Mouse (Mus musculus) limb, embryonic 13.5 days (tissue): Measurements from ENCODE around the gene Olfr1383. TPM values are rescaled to one million over a fixed set of nuclear protein-coding genes. Genes with fewer than 3 reads are reported as not detected.
"Not testable (repeated sequence)": the region's sequence is repeated elsewhere in the genome, so short reads cannot be mapped to it uniquely, and the experiment has no call there.

ENCODE experiments used
- ATAC-seq: fragments of 200-750 bp; cut with Nextera tagmentation; 2 replicates; pipeline ENCODE4 v1.8.0; 2017; ENCODE audit warnings: low read depth, moderate number of reproducible peaks, moderate TSS enrichment; ENCODE audit not compliant: low FRiP score
- H3K27ac ChIP-seq: fragments of 300-500 bp; sonication (generic); 2 replicates; pipeline ENCODE4 v1.5.1; 2015; ENCODE audit warnings: inconsistent platforms, mild to moderate bottlenecking, moderate library complexity
- H3K27me3 ChIP-seq: fragments of 300-500 bp; sonication (generic); 2 replicates; pipeline ENCODE4 v1.6.1; 2015; ENCODE audit warnings: mild to moderate bottlenecking, inconsistent platforms
- H3K36me3 ChIP-seq: fragments of 300-500 bp; sonication (generic); 2 replicates; pipeline ENCODE4 v1.6.1; 2015; ENCODE audit warnings: inconsistent platforms, mild to moderate bottlenecking, moderate library complexity
- H3K4me1 ChIP-seq: fragments of 300-500 bp; sonication (generic); 2 replicates; pipeline ENCODE4 v1.6.1; 2015; ENCODE audit warnings: inconsistent platforms
- H3K4me2 ChIP-seq: fragments of 300-500 bp; sonication (generic); replicated peaks from 2 replicates; pipeline ENCODE4 v1.6.1; 2015; ENCODE audit warnings: inconsistent platforms, mild to moderate bottlenecking, moderate library complexity
- H3K4me3 ChIP-seq: fragments of 300-500 bp; sonication (generic); 2 replicates; pipeline ENCODE4 v1.5.1; 2015; ENCODE audit warnings: moderate library complexity, mild to moderate bottlenecking, inconsistent platforms
- H3K9ac ChIP-seq: fragments of 300-500 bp; sonication (generic); 2 replicates; pipeline ENCODE4 v1.6.1; 2015; ENCODE audit warnings: mild to moderate bottlenecking, inconsistent platforms
- H3K9me3 ChIP-seq: fragments of 300-500 bp; sonication (generic); 2 replicates; pipeline ENCODE4 v1.6.1; 2016; ENCODE audit warnings: inconsistent platforms
- WGBS: fragments of 180-500 bp; shearing (Covaris S2); methylation state at CpG from one replicate; pipeline ENCODE4 v1.1.7; 2015; 5-methylcytosine and 5-hydroxymethylcytosine counted together
- polyA plus RNA-seq: library from polyadenylated mRNA; unstranded; fragments of >200 nt; fragmentation: Nextera tagmentation; extraction: Ambion mirVana; gene quantifications from 2 replicates; pipeline ENCODE4 v1.2.1, GENCODE M21; 2015

Olfr1383 gene
- polyA plus RNA-seq, result not detected in 2 replicates

GRCm38 (mm10) chr11:49519348-49519747, at the start of gene Olfr1383:
Gene Olfr1383, plus strand, starts transcription at chr11:49519648.
- Histone ChIP-seq H3K4me2 (no peak within 1 kb of the TSS), H3K27ac (no peak within 1 kb of the TSS), H3K9ac (no peak within 1 kb of the TSS), H3K27me3 (no peaks in the 10 kb centered on the region), H3K4me3 (no peak within 1 kb of the TSS), H3K9me3 (no peaks in the 10 kb centered on the region), H3K4me1 (no peaks in the 10 kb centered on the region), H3K36me3 (no peaks in the 10 kb centered on the region)
- ATAC-seq, result no peak

- H3K4me1 ChIP-seq, result no peaks in the 10 kb centered on the region
- ATAC-seq, result no peak
- H3K36me3 ChIP-seq, result no peaks in the 10 kb centered on the region
- no peak overlapping the region for H3K4me3 ChIP-seq
- no peaks in the 10 kb centered on the region for H3K27me3 ChIP-seq
- H3K9ac ChIP-seq, result no peak overlapping the region
- no peak overlapping the region for H3K27ac ChIP-seq
- H3K9me3 ChIP-seq, result no peaks in the 10 kb centered on the region
- WGBS, result 40% methylated on average over 4 of the region's 4 CpGs
- no peak overlapping the region for H3K4me2 ChIP-seq
These were observed 33.5 kb upstream of the Olfr1383 start for GRCm38 (mm10) chr11:49485973-49486372.

- not testable (repeated sequence) for H3K9ac ChIP-seq, H3K27ac ChIP-seq, H3K27me3 ChIP-seq, H3K4me2 ChIP-seq, H3K36me3 ChIP-seq, H3K4me1 ChIP-seq, H3K9me3 ChIP-seq, H3K4me3 ChIP-seq, ATAC-seq
- WGBS, result 80% methylated on average over 1 of the region's 1 CpGs
These were observed 30.7 kb upstream of the Olfr1383 start, which contains the start of gene Olfr1385 for GRCm38 (mm10) chr11:49488770-49489169. Gene Olfr1385, plus strand, starts transcription at chr11:49489070.

DNA sequence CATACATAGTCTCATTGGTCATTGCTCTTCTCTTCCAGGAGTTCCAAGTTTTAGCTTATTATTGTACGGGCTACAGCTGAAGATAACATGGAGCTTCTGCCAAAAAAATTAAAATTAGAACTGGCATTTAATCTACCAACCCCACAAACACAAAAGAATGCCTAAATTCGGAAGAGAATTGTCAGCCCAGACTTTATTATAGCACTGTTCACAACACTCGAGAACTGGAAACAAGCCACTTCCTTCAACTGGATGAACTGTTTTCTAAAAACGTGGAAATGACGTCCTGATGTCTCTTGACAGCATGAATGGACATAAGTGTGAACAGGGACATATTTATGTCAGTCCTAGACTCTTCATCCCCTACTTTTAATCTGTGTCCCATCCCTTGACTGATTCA, 1.4 kb upstream of the Olfr1383 start:
- Histone ChIP-seq H3K27me3 (no peaks in the 10 kb centered on the region), H3K4me3 (no peak overlapping the region), H3K36me3 (no peaks in the 10 kb centered on the region), H3K9ac (no peak overlapping the region), H3K9me3 (no peaks in the 10 kb centered on the region), H3K27ac (no peak overlapping the region), H3K4me2 (no peak overlapping the region), H3K4me1 (no peaks in the 10 kb centered on the region)
- no peak for ATAC-seq
- WGBS, result 80% methylated on average over 5 of the region's 5 CpGs

GRCm38 (mm10) chr11:49527947-49528346, 8.5 kb downstream of the Olfr1383 start, which contains the start of gene Olfr1382:
Gene Olfr1382, plus strand, starts transcription at chr11:49528247.
- no peaks in the 10 kb centered on the region for H3K9me3 ChIP-seq
- ATAC-seq, result no peak
- H3K4me3 ChIP-seq, result no peak within 1 kb of the TSS
- no peak within 1 kb of the TSS for H3K27ac ChIP-seq
- H3K4me2 ChIP-seq, result no peak within 1 kb of the TSS
- no peaks in the 10 kb centered on the region for H3K27me3 ChIP-seq
- H3K4me1 ChIP-seq, result no peaks in the 10 kb centered on the region
- WGBS, result 82% methylated on average over 3 of the region's 3 CpGs
- no peaks in the 10 kb centered on the region for H3K36me3 ChIP-seq
- H3K9ac ChIP-seq, result no peak within 1 kb of the TSS

- Histone ChIP-seq H3K4me2 (no peak overlapping the region), H3K4me3 (no peak overlapping the region), H3K36me3 (no peaks in the 10 kb centered on the region), H3K27me3 (no peaks in the 10 kb centered on the region), H3K9me3 (no peaks in the 10 kb centered on the region), H3K4me1 (no peaks in the 10 kb centered on the region), H3K9ac (no peak overlapping the region), H3K27ac (no peak overlapping the region)
- ATAC-seq, result no peak
These were observed 13.3 kb downstream of the Olfr1383 start for GRCm38 (mm10) chr11:49532761-49533160.

- H3K36me3 ChIP-seq, ATAC-seq, H3K4me1 ChIP-seq, H3K27me3 ChIP-seq, H3K4me2 ChIP-seq, H3K9ac ChIP-seq, H3K27ac ChIP-seq, H3K4me3 ChIP-seq, H3K9me3 ChIP-seq: not testable (repeated sequence)
- WGBS, result 84% methylated on average over 2 of the region's 2 CpGs
These were observed 17.2 kb downstream of the Olfr1383 start for GRCm38 (mm10) chr11:49536631-49537030.

DNA sequence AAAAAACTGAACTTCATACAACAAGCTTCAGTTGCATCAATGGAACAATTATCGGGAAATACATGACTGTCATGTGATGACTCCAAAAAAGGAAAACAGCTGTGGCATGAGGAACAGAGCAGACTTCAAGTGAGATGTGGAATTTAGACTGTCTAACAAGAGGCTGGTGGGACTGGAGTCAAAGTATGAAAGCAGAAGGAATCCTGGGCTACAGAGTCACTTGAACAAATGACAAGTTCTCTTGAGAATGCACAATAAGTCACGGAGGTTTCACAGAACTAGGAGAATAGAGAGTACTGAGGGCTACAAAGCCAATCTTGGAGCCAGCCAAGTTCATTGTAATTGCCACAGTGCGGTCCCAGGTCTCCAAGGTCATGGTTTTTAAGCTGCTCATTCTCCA, 23.7 kb downstream of the Olfr1383 start, which contains the start of gene Olfr1381:
Gene Olfr1381, plus strand, starts transcription at position 301 of the 400 bp plus-strand sequence.
- 80% methylated on average over 3 of the region's 3 CpGs for WGBS
- not testable (repeated sequence) for H3K4me2 ChIP-seq, H3K4me1 ChIP-seq, H3K4me3 ChIP-seq, H3K36me3 ChIP-seq, H3K27me3 ChIP-seq, H3K27ac ChIP-seq, H3K9ac ChIP-seq, ATAC-seq, H3K9me3 ChIP-seq

- not testable (repeated sequence) for H3K4me1 ChIP-seq, H3K4me2 ChIP-seq, H3K4me3 ChIP-seq, H3K27ac ChIP-seq, H3K9ac ChIP-seq, H3K36me3 ChIP-seq, H3K27me3 ChIP-seq, ATAC-seq, H3K9me3 ChIP-seq
- 81% methylated on average over 3 of the region's 3 CpGs for WGBS
These were observed 34.6 kb downstream of the Olfr1383 start for GRCm38 (mm10) chr11:49554033-49554432.

DNA sequence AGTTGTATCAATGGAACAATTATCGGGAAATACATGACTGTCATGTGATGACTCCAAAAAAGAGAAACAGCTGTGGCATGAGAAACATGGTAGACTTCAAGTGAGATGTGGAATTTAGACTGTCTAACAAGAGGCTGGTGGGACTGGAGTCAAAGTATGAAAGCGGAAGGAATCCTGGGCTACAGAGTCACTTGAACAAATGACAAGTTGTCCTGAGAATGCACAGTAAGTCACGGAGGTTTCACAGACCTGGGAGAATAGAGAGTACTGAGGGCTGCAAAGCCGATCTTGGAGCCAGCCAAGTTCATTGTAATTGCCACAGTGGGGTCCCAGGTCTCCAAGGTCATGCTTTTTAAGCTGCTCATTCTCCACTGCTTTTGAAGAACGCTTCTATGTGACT, 37.1 kb downstream of the Olfr1383 start, which contains the start of gene Olfr1380:
Gene Olfr1380, plus strand, starts transcription at position 301 of the 400 bp plus-strand sequence.
- H3K36me3 ChIP-seq, H3K4me1 ChIP-seq, H3K9ac ChIP-seq, H3K4me2 ChIP-seq, H3K9me3 ChIP-seq, ATAC-seq, H3K4me3 ChIP-seq, H3K27ac ChIP-seq, H3K27me3 ChIP-seq: not testable (repeated sequence)
- 73% methylated on average over 5 of the region's 5 CpGs for WGBS

GRCm38 (mm10) chr11:49575054-49575453, 55.6 kb downstream of the Olfr1383 start:
- H3K36me3 ChIP-seq, H3K4me3 ChIP-seq, H3K9ac ChIP-seq, H3K4me1 ChIP-seq, H3K9me3 ChIP-seq, ATAC-seq, H3K27me3 ChIP-seq, H3K4me2 ChIP-seq, H3K27ac ChIP-seq: not testable (repeated sequence)
- whole genome bisulfite sequencing, result 33% methylated on average over 2 of the region's 2 CpGs
